Mouse (Mus musculus) heart, embryonic 13.5 days (tissue): ENCODE measurements around the gene Lyrm7. TPM values are rescaled to one million over a fixed set of nuclear protein-coding genes. Genes with fewer than 3 reads are reported as not detected.
A peak's percentile ranks its signal among the peaks of the same experiment; 100 is the strongest.

Source experiments
- ATAC-seq: fragments of 200-750 bp; cut with Nextera tagmentation; 2 replicates; pipeline ENCODE4 v1.8.0; 2017; ENCODE audit warnings: moderate TSS enrichment; ENCODE audit not compliant: insufficient number of reproducible peaks, low FRiP score, low TSS enrichment; ENCODE audit errors: extremely low read depth
- H3K27ac ChIP-seq: fragments of 300-500 bp; sonication (generic); replicated peaks from 2 replicates; pipeline ENCODE4 v1.5.1; 2015; ENCODE audit warnings: moderate library complexity, mild to moderate bottlenecking, inconsistent platforms
- H3K27me3 ChIP-seq: fragments of 300-500 bp; sonication (generic); replicated peaks from 2 replicates; pipeline ENCODE4 v1.6.1; 2015; ENCODE audit warnings: mild to moderate bottlenecking, inconsistent platforms
- H3K36me3 ChIP-seq: fragments of 300-500 bp; sonication (generic); 2 replicates; pipeline ENCODE4 v1.6.1; 2015; ENCODE audit warnings: mild to moderate bottlenecking, inconsistent platforms
- H3K4me1 ChIP-seq: fragments of 300-500 bp; sonication (generic); 2 replicates; pipeline ENCODE4 v1.6.1; 2015; ENCODE audit warnings: inconsistent platforms
- H3K4me2 ChIP-seq: fragments of 300-500 bp; sonication (generic); 2 replicates; pipeline ENCODE4 v1.6.1; 2015; ENCODE audit warnings: inconsistent platforms, mild to moderate bottlenecking, moderate library complexity
- H3K4me3 ChIP-seq: fragments of 300-500 bp; sonication (generic); 2 replicates; pipeline ENCODE4 v1.5.1; 2015; ENCODE audit warnings: moderate library complexity, mild to moderate bottlenecking, inconsistent platforms
- H3K9ac ChIP-seq: fragments of 300-500 bp; sonication (generic); 2 replicates; pipeline ENCODE4 v1.6.1; 2015; ENCODE audit warnings: inconsistent platforms, mild to moderate bottlenecking, moderate library complexity
- H3K9me3 ChIP-seq: fragments of 300-500 bp; sonication (generic); 2 replicates; pipeline ENCODE4 v1.6.1; 2016; ENCODE audit warnings: inconsistent platforms
- WGBS: fragments of 180-500 bp; shearing (Covaris S2); methylation state at CpG from one replicate; pipeline ENCODE4 v1.1.7; 2015; ENCODE audit warnings: mixed read lengths; 5-methylcytosine and 5-hydroxymethylcytosine counted together
- polyA plus RNA-seq: library from polyadenylated mRNA; unstranded; fragments of >200 nt; fragmentation: Nextera tagmentation; extraction: Ambion mirVana; gene quantifications from 2 replicates; pipeline ENCODE4 v1.2.1, GENCODE M21; 2015

Gene Lyrm7
- polyA plus RNA-seq, 1 experiment from 2014 or later: 12.2 TPM

DNA sequence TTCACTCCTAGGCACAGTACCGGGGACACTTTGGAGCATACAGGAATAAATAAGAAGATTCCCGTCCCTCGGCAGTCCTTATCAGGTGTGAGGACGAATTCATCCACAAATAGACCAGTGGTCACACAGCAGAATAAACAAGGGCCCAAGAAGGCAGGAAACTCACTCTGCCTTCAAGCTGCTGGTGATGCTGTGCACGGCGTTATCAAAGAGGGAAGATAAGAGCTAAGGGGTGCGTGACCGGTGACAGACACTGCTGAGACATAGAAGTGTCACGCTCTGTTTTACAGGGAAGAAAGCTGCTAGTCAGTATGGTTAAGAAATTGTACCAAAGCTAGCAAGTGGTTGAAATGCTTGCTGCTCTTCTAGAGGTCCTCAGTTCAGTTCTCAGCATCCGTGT is 19.2 kb upstream of the Lyrm7 start:
- Histone ChIP-seq H3K9me3 (no peaks in the 10 kb centered on the region), H3K9ac (peak overlapping the region; percentile 62), H3K4me2 (peak overlapping the region; percentile 30), H3K36me3 (no peaks in the 10 kb centered on the region), H3K4me1 (peaks cover 43% of the 10 kb centered on the region), H3K27ac (peak overlapping the region; percentile 94), H3K4me3 (no peak overlapping the region), H3K27me3 (no peaks in the 10 kb centered on the region)
- ATAC-seq: no peak; the same call in 1 of the 2 replicates
- 9% methylated on average over 10 of the region's 10 CpGs for WGBS

DNA sequence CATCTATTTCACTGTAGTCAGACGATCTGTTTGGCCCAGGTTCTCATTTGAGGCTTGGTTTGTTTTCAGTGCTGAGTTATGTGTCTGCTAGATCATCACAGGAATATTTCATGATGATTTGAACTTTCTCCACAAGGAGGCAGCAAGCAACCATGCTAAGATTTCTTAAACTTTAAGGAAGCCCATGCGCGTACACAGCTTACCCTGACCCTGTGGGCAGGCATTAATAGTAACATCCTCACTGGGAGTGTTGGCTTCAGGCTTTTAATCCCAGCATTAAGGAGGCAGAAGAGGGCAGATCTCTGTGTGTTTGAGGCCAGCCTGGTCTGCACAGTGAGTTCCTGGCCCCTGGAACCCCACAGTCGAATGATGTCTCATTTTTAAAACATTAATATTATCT is 18.7 kb upstream of the Lyrm7 start:
- ATAC-seq: peak; percentile 45; the same call in 1 of the 2 replicates
- WGBS: 13% methylated on average over 4 of the region's 4 CpGs
- H3K27me3 ChIP-seq: no peaks in the 10 kb centered on the region
- no peaks in the 10 kb centered on the region for H3K9me3 ChIP-seq
- H3K27ac ChIP-seq: peak overlapping the region; percentile 94
- H3K9ac ChIP-seq: peak overlapping the region; percentile 62
- peak overlapping the region; percentile 30 for H3K4me2 ChIP-seq
- no peak overlapping the region for H3K4me3 ChIP-seq
- H3K4me1 ChIP-seq: peaks cover 39% of the 10 kb centered on the region
- peaks cover 2% of the 10 kb centered on the region for H3K36me3 ChIP-seq

DNA sequence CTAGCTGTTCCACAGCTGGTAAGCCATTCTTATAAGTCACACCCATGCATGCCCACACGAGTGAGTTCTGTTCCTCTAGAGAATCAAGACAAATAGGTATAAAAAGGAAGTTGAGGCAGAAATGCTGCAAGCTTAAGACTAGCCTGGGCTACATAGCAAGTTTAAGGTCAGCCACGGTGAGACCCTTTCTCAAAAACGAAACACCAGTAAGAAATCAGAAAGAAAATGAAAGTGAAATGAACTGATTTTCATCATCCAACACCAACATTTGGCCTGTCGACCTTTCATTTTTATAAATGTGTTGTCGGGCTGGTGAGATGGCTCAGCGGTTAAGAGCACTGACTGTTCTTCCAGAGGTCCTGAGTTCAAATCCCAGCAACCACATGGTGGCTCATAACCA is 18.2 kb upstream of the Lyrm7 start:
- no peaks in the 10 kb centered on the region for H3K9me3 ChIP-seq
- peaks cover 8% of the 10 kb centered on the region for H3K36me3 ChIP-seq
- no peak for ATAC-seq
- H3K27ac ChIP-seq: no peak overlapping the region
- peaks cover 38% of the 10 kb centered on the region for H3K4me1 ChIP-seq
- H3K9ac ChIP-seq: 0 out of 2 replicates have a peak overlapping the region, but pooled peaks have one; percentile 24
- no peak overlapping the region for H3K4me3 ChIP-seq
- 68% methylated on average over 6 of the region's 6 CpGs for WGBS
- no peaks in the 10 kb centered on the region for H3K27me3 ChIP-seq
- H3K4me2 ChIP-seq: no peak overlapping the region

DNA sequence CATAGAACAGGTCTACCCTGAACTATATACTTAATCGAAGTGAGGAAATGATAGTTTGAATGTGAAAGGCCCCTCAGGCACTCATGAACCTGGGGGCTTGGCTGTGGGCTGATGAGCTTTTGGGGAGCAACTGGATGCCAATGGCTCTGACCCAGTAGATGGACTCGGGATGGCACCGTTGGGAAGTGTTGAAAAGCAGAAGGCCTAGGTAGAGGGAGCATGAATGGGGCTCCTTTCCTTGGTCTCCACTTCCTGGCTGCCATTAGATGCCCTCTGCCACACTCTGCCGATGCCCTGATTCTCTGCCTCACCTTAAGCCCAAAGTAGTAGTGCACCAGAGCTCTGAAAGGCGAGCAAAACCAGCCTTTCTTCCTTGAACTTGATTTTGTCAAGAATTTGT is 15.3 kb upstream of the Lyrm7 start:
- Histone ChIP-seq H3K4me3 (no peak overlapping the region), H3K9me3 (no peaks in the 10 kb centered on the region), H3K4me1 (peaks cover 16% of the 10 kb centered on the region), H3K9ac (no peak overlapping the region), H3K4me2 (no peak overlapping the region), H3K27ac (no peak overlapping the region), H3K27me3 (no peaks in the 10 kb centered on the region), H3K36me3 (peaks cover 36% of the 10 kb centered on the region)
- WGBS: 83% methylated on average over 5 of the region's 5 CpGs
- no peak for ATAC-seq

DNA sequence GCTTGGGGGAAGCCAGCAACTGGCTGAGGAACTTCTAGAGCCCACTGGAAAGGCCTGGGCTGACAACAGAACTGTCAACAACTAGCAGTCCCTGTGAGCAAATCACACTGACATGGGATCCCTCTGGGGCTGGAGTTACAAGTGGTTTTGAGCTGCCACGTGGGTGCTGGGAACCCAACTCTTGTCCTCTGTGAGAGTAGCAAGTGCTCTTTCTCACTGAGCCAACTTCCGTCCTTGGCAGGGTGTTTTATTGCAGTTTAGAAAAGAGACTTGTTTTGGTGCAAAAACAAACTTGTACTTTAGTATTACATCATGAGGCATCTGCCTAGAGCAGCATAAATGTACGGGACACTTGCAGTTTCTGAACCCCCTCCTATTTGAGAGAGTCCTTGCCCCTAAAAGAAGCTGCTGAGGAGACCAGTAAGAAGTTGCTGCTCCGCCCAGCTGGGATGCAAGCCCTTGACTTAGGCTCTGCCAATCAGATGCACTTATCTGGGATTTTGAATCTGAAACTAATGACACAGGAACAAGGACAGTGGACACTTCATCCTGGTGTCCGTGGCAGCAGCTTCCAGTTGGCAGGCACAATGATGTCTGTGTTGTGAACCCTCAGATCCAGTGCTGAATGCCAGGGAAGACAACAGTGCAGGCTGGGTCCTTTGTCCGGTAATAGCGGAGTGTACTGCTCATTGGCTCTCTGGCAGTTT is 11.3 kb upstream of the Lyrm7 start:
- H3K9me3 ChIP-seq: no peaks in the 10 kb centered on the region
- no peaks in the 10 kb centered on the region for H3K27me3 ChIP-seq
- no peak overlapping the region for H3K4me2 ChIP-seq
- H3K27ac ChIP-seq: no peak overlapping the region
- H3K4me1 ChIP-seq: peaks cover 30% of the 10 kb centered on the region
- H3K36me3 ChIP-seq: peaks cover 62% of the 10 kb centered on the region
- 77% methylated on average over 7 of the region's 7 CpGs for WGBS
- ATAC-seq: no peak
- H3K4me3 ChIP-seq: no peak overlapping the region
- H3K9ac ChIP-seq: no peak overlapping the region

DNA sequence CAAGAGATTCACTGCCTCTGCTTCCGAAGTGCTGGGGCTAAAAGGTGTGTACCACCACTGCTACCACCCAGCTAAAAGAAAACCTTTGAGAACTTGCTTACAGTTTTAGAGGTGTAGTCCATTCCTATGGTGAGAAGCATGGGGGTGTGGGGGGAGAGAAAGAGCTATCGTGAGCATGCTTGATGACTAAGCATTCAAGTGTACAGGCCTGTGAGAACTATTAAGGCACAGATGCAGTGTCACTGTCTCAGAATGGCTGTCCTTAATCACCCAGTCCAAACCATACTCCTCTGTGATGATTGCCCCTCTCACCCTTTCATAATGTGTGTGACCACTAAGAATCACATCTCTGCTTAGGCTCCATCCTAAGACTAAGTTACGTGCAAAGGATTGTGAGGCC is 8.6 kb upstream of the Lyrm7 start:
- Histone ChIP-seq H3K27ac (no peak overlapping the region), H3K9me3 (no peaks in the 10 kb centered on the region), H3K4me3 (no peak overlapping the region), H3K36me3 (peaks cover 59% of the 10 kb centered on the region), H3K9ac (no peak overlapping the region; the same call in 1 of the 2 replicates), H3K27me3 (no peaks in the 10 kb centered on the region), H3K4me1 (peaks cover 30% of the 10 kb centered on the region), H3K4me2 (no peak overlapping the region)
- 75% methylated on average over 3 of the region's 3 CpGs for WGBS
- no peak for ATAC-seq

DNA sequence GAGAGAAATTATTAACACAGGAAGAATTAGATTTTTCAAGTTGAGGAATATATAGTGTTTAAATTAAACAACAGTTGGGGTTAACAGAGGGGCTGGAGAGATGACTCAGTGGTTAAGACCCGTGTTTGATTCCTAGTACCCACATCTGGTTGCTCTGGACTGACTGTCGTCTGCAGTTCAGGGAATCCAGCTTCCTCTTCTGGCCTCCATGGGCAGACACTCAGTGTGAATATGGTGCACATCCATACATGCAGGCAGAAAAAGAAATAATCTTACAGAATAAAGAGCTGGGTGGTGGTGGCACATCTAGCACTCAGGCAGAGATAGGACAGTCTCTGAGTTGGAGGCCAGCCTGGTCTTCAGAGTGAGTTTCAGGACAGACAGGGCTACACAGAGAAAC is 7.7 kb upstream of the Lyrm7 start:
- 68% methylated on average over 2 of the region's 2 CpGs for WGBS
- no peak overlapping the region for H3K4me3 ChIP-seq
- H3K9ac ChIP-seq: peak overlapping the region; percentile 47; the same call in 1 of the 2 replicates
- no peak overlapping the region for H3K27ac ChIP-seq
- H3K9me3 ChIP-seq: no peaks in the 10 kb centered on the region
- H3K27me3 ChIP-seq: no peaks in the 10 kb centered on the region
- peaks cover 51% of the 10 kb centered on the region for H3K36me3 ChIP-seq
- H3K4me2 ChIP-seq: peak overlapping the region; percentile 72
- no peak for ATAC-seq
- peaks cover 30% of the 10 kb centered on the region for H3K4me1 ChIP-seq

DNA sequence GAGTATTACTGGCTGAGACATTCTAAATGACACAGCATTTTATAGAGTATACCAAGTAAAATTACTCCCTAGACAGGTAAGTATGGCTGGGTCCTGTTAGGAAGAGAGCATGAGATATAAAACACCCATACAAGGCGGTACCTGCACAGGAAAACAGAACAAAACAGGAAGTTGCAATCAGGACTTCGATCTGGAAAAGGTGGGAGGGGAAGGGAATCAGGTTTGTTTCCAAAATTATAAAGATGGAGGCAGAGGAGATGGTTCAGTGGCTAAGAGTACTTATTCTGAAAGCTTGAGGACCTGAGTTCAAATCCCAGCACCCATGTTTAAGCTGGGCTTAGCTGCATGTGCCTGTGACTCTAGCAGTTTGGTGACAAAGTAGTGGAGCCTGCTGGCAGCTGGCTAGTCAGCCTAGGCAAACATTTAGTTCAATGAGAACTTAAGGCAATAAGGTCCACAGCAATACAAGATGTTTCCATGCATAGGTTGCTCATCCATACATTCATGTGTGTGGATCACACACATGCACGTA is 7.3 kb upstream of the Lyrm7 start:
- H3K9me3 ChIP-seq: no peaks in the 10 kb centered on the region
- no peaks in the 10 kb centered on the region for H3K27me3 ChIP-seq
- no peak overlapping the region for H3K27ac ChIP-seq
- peak overlapping the region; percentile 72 for H3K4me2 ChIP-seq
- H3K9ac ChIP-seq: no peak overlapping the region
- H3K4me3 ChIP-seq: peak overlapping the region; percentile 89
- peaks cover 32% of the 10 kb centered on the region for H3K4me1 ChIP-seq
- WGBS: 85% methylated on average over 3 of the region's 3 CpGs
- ATAC-seq: no peak
- peaks cover 46% of the 10 kb centered on the region for H3K36me3 ChIP-seq

DNA sequence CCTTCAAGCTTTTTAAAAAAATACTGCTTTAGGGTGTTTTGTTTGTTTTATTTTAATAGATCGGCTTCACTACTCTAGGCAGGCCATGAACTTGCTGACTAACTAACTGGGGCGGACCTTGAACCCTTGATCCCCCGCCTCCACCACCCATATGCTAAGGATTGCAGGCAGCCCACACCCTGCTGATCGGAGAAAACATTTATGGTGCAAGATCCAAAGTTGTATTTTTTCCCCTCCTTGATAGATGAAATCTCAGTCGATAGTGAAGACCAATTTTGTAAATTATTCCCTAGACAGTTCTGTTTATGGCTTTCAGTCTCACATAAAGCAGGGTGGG is 6.3 kb upstream of the Lyrm7 start:
- Histone ChIP-seq H3K4me3 (peak overlapping the region; percentile 89), H3K27me3 (no peaks in the 10 kb centered on the region), H3K9ac (peak overlapping the region; percentile 99), H3K4me1 (peaks cover 32% of the 10 kb centered on the region), H3K27ac (peak overlapping the region; percentile 90), H3K36me3 (peaks cover 36% of the 10 kb centered on the region), H3K9me3 (no peaks in the 10 kb centered on the region), H3K4me2 (peak overlapping the region; percentile 72)
- WGBS: 2% methylated on average over 5 of the region's 5 CpGs
- no peak for ATAC-seq

DNA sequence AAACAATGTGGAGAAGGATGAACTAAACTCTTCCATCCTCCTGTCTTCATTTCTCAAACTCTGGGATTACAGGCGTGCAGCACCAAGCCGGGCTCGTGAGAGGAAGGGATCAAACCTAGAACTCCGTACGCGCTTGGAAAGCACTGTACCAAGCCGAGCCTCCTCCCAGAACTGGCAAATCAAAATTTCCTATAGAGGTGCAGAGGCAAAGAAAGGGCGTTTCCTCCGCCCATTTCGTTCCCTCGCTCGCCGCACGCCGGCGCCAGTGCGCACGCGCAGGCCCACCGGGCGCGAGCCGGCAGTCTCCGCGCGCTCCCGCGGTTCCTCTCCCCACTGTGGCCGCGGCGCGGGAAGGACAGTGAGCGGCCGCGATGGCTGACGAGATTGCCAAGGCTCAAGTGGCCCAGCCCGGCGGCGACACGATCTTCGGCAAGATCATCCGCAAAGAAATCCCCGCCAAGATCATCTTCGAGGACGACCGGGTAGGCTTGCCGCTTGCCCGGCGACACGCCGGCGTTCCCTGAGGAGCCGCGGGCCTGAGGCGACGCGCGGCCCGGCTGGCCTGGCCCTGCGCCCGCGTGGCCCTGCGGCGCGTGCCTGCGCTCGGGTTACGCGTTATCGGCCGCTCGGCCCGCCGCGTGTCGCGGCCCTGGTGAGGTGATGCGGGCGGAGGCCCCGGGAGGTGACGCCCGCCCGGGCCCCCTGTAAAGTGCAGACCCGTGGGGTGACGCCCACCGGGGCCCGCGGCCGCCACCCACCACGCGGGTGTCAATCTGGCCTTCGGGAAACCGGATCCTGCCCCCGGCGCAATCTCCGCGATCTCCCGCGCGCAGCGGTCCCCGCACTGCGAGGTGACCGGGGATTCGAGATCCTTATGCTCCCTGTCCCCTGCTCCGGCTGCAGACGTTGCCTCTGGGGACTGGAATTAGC is 5.7 kb upstream of the Lyrm7 start, which contains the start of gene Hint1:
Gene Hint1, plus strand, starts transcription at position 265 of the 930 bp plus-strand sequence.
- Histone ChIP-seq H3K4me3 (peak within 1 kb of the TSS; percentile 89), H3K27me3 (no peaks in the 10 kb centered on the region), H3K9me3 (no peaks in the 10 kb centered on the region), H3K9ac (peak within 1 kb of the TSS; percentile 99), H3K4me1 (peaks cover 36% of the 10 kb centered on the region), H3K36me3 (peaks cover 30% of the 10 kb centered on the region), H3K27ac (peak within 1 kb of the TSS; percentile 90), H3K4me2 (peak within 1 kb of the TSS; percentile 72)
- under 1% methylated on average over 104 of the region's 107 CpGs for WGBS
- ATAC-seq: peak; percentile 83

DNA sequence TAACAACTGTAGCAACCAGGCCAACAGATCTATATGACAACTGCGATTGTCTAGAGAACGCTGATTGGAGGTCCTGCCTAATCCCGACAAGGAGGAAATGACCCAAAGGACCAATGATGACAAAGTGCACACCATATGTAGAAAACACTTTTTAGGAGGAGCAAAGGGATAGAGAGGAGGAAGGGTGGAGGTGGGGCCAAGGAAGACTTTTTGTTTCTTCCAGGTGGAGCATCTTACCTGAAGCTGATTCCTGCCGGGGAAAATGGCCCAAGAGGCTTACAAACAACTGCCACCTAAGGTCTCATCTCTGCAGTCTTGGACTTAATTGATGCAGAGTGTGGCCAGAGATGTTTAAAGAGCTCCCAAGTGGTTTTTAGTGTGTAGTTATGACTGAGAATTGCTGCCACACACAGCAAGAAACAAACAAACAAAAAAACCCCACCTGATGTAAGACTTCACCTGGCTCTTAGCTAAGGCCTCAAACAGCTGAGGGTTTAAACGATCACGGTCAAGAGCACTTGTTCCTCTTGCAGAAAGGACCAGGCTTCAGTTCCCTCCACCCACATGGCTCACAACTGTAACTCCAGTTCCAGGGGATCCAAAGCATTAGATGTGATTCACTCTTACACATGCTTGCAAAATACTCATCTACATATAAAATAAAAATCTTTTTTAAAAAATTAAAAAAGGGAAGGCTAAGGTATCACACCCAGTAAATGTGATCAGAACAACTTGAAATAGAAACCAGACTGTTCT is 4.8 kb upstream of the Lyrm7 start:
- Histone ChIP-seq H3K9me3 (no peaks in the 10 kb centered on the region), H3K4me3 (peak overlapping the region; percentile 89), H3K4me1 (peaks cover 40% of the 10 kb centered on the region), H3K27me3 (no peaks in the 10 kb centered on the region), H3K9ac (peak overlapping the region; percentile 99), H3K36me3 (peaks cover 21% of the 10 kb centered on the region), H3K27ac (peak overlapping the region; percentile 90), H3K4me2 (peak overlapping the region; percentile 72)
- WGBS: 71% methylated on average over 6 of the region's 6 CpGs
- no peak for ATAC-seq
